Mouse (Mus musculus): Measurements from ENCODE around the gene Plscr5.

The Plscr5 gene

GRCm38 (mm10) chr9:92226795-92227194, 34.1 kb downstream of the Plscr5 start:
- DNase-seq (ENCODE audit: low spot score in 2 of 2), result no peak

DNA sequence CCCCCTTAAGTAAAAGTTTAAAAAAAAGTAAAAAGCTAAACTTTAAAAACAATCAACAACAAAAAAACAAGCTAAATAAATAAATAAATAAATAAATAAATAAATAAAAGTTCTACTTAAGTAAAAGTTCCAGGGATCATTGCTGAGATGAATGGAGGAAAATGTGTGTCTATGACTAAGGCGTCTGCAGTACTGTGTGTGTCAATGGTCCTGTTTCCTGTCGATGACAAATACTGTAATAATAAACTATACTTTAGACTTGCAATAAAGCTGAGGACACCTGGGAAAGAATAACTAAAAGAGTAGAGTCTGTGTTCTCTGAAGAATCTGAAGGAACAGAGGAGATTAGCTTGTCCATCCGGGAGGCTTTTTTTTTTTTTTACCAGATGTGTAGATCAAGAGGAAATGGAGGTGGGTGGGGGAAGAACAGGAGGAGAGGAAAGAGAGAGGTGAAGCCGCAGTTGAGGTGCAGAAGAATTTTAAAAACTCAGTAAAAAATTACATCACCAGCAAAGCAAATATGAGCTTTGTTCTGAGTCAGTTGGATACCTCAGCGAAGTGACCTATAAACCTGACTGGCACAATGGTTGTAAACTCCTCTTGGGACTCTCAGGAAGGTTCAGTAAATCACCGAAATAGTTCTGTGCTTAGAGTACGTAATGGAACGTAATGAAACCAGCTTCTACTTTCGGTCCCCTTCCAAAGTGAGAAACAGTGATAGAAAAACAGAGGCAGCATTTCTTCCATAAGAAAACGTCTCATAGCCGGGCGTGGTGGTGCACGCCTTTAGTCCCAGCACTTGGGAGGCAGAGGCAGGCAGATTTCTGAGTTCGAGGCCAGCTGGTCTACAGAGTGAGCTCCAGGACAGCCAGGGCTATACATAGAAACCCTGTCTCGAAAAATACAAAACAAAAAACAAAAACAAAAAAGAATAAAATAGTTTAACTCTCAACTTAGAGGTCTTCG, 36.4 kb downstream of the Plscr5 start:
- no peak for DNase-seq (ENCODE audit: low spot score in 2 of 2)

GRCm38 (mm10) chr9:92229833-92230205, 37.1 kb downstream of the Plscr5 start:
- no peak for DNase-seq (ENCODE audit: low spot score in 2 of 2)

DNA sequence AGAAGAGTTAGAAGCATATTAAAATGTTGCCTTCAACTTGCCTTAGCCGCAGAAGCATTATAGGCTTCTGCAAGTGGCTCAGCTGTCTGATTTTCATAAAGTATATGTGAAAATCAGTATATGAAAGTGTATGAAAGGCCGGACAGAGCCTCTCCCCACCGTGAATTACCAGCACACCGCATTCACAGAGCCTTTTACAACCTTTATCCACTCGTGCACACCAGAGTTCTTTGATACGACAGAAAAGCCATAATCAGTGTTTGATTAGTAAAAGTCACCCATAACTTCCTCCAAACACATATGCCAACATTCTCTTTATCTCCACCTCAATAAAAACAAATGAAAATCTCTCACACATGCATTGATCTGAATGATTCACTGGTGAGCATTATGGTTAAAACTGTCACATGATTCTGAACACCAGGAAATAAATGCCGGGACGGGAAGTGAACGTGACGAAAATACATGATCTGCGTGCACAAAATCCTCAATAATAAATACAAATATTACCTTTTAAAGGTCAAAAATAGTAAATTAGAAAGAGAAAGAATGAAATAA, 42.2 kb downstream of the Plscr5 start:
- DNase-seq (ENCODE audit: low spot score in 2 of 2), result no peak

DNA sequence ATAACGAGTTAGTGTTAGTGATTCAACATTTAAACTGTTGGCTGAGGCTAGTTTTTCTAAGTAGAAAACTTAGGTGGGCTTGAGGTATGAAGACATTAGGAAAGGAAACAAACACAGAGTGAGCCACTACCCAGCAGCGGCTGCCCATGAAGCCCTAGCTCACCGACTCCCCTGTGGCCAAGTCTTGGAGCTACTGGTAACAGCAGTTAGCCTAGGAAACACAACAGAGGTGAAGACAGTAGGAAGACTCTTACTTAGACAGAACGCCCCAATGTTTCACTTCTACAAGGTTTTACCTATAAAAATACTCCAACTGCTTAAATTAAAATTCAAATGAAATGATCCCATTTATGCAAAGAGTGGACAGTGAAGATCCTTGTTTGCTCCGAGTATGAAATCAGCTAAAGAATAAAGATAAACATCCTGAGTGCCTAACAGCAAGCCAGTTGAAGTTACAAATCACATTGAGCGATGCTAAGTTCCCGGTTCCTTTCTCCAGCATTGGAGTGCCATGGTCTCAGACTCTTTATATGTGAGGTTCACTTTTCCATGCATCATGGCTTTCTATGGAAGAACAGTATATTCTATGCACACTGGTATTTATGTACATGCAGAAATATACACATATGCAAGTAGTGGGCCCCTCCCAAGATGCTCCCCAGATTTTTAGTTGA, 56.2 kb downstream of the Plscr5 start:
- no peak for DNase-seq (ENCODE audit: low spot score in 2 of 2)

DNA sequence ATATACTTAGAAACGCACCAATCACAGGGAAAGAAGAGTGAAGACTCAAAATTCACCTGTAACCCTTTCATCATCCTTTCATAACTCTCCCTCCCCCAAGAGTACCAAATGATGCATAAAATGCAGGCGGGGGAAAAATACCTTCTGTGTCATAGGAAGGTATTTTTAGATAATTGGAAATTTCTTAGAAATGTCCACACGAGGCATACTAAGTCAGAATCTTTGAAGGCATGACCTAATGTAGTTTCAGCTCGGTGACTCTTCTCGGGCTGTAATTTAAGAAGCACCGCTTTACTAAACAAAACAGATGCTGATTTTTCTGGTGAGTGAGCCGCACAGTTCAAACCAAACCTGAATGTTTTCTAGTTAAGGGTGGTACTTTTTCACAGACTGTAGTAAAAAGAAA, 56.7 kb downstream of the Plscr5 start, which contains the start of gene Plscr1:
TSS of gene Plscr1 (plus strand) at position 304 of the 406 bp plus-strand sequence.
- no peak for DNase-seq (ENCODE audit: low spot score in 2 of 2)

DNA sequence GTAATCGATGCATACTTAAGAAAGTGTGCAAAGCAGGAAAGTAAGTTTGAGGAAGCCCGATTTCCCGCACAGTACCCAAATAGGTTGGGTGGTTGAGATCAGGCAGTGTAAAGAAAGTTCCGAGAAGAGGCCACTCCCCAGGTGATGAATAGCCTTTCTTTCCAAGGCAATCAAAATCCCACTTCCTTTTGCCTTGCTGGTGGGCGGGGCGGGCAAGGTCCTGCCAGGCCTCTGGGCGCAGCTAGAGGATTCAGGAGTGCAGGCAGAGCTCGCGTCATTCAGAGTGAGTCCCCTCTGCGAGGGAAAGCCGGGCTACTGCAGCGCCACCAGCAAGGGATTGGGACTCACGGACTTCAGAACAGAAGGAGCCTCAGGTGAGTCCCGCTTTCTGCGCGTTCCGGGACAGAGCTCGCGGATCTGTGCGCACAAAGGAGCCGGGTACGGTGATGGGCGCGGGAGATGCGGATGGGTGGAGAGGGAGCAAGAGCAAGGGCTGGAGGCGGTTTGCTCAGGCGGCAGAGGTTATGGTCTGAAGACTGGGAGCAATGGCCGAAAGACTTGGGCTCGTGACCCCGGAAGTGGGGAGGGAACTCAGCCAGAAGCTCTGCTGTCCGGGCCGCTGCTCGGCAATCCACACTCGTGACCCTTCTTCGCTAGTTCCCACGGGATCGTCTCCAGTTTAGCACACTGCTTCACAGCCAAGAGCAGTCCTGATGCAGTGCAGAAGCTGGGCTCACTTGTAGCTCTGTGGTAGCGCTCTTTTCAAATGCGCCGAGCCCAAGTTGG, 57.4 kb downstream of the Plscr5 start:
- DNase-seq (ENCODE audit: low spot score in 2 of 2), result peak; percentile 8 to 26

DNA sequence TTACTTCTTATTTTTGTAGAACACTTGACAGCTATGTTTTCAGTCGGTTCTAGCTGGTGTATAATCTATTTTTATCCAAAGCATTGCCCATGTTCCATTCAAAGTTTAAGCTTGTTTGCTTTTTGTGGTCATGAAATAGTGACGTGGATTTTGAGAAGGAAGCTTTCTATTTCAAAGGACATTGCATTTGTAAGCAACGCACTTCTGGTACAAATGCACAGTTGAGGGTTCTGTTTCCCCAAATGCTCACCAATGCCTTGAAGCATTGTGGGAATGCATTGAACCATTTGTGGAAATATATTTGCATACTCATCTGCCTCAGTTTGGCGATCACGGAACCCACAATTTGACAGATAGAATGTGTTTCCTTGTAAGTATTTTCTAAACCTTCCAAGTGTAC, 60.0 kb downstream of the Plscr5 start:
- DNase-seq (ENCODE audit: low spot score in 2 of 2), result no peak

DNA sequence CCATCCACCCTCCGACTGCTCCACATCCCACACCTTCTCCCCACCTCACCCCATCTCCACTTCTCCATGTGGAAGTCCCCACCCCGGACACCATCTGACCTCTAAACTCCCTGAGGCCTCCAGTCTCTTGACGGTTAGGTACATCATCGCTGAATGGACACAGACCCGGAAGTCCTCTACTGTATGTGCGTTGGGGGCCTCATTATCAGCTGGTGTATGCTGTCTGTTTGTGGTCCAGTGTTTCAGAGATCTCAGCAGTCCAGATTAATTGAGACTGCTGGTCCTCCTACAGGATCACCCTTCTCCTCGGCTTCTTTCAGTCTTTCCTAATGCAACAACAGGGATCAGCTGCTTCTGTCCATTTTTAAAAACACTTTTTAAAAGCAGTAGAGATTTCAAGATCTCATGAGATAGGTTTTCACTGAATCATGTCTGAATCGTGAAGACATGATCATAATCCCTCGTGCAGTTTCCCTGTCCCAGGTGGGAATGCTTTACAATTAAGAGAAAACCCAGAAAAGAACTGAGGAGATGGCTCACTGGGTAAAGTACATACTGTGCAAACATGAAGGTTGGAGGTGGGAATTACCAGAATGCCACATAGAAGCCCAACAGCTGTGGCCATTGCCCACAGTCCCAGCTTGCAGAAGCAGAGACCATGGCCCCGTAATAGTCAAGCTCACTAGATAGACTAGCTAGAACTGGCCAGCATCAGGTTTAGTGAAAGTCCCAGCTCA, 61.0 kb downstream of the Plscr5 start:
- no peak for DNase-seq (ENCODE audit: low spot score in 2 of 2)

Data from frontal cortex, postnatal 14 days (tissue).